Mouse (Mus musculus): ENCODE measurements around the gene Gnai3. TPM values are rescaled to one million over a fixed set of nuclear protein-coding genes. Genes with fewer than 3 reads are reported as not detected.

Gene Gnai3
- total RNA-seq, 2 experiments from 2014 or later, result 41.6 to 41.8 TPM

GRCm38 (mm10) chr3:108164091-108164490, 18.1 kb upstream of the Gnai3 start:
- DNase-seq, result no peak

DNA sequence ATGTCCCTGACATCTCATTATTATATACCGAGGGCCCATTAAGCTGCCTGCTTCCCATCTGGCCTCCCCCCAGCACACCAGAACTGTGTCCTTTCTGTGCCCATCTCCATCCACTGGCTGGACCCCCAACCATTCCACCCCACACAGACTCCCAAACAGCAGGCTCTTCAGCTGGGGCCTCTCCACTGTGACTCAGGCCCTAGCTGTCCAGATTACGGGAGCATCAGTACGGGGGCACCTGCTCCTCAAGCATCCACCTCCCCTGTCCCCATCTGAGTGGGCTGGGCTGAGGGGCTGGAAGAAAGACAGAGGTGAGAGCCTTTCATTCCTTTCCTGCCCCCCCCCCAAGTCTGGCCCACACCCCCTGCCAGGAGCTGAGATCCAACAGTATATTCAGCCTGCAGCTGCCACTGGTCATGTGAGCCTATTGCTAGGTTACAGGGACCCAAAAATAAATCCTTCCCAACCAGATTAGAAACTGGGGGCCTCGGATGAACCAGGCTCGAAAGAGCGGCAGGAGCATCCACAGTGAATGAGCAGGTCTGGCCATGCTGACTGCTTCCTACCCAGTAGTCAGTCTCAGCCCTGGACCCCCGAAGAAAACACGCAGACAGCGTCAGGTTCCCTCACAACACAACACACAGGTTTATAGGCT, 12.6 kb upstream of the Gnai3 start:
- no peak for DNase-seq

GRCm38 (mm10) chr3:108154656-108155055, 8.7 kb upstream of the Gnai3 start, which contains the start of gene Gpr61:
Gene Gpr61 (minus strand): TSS chr3:108154882.
- DNase-seq, result no peak

DNA sequence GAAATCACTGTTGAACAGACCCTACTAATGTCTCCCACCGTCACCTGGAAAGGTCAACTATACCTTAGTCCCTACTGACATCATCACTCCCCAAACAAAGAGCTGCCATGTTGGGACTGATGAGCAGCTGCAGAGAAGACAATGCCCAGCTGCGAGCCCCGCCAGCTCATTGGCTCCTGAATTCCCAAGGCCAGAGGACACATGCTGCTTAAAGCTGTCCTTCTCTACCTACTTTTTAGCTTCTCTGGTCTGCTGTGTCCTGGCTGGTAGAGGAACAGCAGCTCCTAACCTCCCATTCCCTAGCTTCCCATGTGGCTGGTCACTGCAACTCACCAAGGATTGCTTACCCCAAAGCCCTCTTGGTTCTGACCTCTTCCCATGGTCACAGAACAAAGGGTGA, 6.3 kb upstream of the Gnai3 start:
- no peak for DNase-seq

DNA sequence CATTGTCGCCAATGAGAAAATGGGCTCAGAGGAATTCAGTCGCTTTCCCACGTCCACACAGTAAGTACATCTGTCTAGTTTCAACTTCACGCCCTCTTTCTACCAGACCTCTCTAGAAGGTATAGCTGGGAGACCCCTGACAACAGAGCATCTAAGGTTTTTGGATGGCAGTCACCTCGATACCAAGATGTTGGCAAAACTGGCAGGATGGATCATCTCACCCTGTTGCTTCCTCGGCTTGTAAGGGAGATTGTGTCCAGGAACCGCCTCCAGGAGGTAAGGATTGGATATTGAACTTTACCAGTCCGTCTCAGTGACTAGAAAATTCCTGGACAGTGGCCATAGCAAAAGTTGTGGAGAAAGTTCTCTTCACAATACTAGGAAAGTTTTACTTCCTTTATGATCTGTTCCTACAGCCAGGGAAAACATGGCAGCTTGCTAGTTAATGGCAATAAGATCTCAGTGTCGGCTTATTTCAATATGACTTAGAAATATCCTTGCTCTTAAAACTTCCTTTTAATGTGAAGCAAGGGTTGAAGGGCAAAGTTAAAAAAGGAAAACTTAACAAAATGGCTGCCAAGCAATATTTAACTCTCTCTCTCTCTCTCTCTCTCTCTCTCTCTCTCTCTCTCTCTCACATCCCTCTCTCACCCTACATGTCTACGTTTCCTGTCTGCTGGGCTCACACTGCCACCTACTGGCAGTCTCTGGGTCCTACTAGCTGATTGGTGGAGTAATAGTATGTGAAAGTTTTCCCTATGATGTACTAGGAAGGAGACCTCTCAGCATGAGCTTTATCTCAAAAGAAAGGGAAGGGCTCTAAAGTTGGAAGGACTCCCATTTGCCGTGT, 1.7 kb upstream of the Gnai3 start:
- DNase-seq, result peak; percentile 95

DNA sequence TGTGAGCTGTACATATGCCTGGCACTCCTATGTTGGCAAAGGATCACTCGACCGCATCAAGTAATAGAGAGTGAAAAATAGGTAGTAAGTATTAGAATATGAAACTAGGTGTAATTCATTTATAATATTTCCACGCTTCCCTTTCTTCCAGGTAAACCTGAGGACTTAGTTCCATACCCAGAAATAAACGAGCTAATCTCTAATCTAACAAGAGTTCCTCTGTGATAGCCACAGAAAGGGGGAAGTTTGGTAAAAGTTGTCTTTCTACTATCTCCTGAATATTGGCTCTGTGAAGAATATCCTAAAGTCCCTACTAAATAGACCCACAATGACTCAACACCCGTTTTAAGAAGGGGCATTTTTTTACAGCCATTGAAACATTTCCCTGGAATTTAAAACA, 725 bp upstream of the Gnai3 start:
- DNase-seq, result no peak

DNA sequence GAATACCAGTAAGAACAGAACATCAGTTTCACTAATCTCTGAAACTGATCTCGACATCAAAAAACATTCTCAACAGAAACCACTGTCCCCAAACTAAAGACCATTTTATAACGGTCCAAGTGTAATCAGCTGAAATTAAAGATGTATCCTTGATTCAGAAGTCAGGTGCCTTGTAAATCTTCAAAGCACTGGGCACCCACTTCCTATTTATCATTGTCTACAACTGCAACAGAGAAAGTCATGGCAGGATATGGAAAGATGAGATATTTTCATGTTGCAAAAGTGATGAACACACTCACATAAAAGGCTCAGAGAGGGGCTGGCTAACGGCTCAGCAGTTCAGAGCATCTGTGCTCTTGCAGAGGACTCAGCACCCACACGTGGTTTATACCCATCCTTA, 5.2 kb downstream of the Gnai3 start:
- no peak for DNase-seq

DNA sequence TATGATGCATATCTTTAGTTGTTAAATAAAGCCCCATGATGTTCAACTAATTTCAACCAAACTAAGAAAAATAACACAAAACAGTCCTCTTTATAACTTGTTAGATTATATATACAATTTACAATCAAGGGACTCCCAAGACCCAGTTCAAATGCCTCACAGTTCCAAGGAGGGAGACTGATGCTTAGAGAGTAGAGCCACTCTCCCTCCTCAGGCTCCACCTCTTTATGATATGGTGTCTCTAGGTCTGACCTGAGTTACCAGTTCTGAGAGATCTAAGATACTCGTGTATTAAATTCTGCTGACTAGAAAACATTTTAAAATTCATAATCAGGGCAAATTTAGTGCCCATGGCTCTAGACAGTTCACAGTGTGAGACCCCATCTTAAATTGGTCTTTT, 6.8 kb downstream of the Gnai3 start:
- DNase-seq, result no peak

- no peak for DNase-seq
These were observed 11.2 kb downstream of the Gnai3 start for GRCm38 (mm10) chr3:108134701-108135100.

DNA sequence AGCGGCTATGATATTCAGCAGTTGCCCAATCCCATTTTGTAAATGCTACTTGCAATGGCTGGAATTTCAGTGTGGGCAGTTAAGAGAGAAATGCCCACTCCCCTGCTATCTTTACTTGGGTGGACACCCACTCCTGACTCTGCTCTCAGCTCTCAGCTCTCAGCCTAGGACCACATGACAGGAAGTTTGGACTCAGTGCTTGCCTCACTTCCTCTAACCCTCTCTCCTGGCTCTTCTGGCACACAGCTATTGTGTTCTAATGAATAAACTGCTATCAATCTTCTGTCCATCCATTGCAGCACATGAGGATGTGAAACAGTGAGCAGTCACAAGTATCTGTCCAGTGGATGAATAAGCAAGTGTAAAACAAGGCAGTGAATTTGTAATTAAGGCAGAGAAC, 13.5 kb downstream of the Gnai3 start:
- DNase-seq, result no peak

- no peak for DNase-seq
These were observed 14.1 kb downstream of the Gnai3 start for GRCm38 (mm10) chr3:108131821-108132220.

DNA sequence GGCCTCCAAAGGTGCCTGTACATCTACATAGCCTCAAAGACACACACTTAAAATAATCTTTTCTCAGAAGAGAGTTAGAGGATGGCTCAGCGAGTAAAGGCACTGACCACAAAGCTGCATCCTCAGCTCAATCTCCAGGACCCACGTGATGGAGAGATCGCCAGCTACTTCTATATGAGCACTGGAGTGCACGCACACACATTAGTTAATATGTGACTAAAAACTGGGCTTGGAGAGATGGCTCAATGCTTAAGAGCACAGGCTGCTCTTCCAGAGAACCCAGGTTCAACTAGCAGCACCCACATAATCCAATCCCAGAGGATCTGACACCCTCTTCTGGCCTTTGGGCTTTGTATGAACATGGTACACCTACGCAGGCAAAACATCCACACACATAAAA, 14.7 kb downstream of the Gnai3 start:
- no peak for DNase-seq

GRCm38 (mm10) chr3:108129804-108130203, 16.1 kb downstream of the Gnai3 start:
- DNase-seq, result no peak

- DNase-seq, result no peak
These were observed 16.6 kb downstream of the Gnai3 start for GRCm38 (mm10) chr3:108129367-108129766.

GRCm38 (mm10) chr3:108128520-108128919, 17.4 kb downstream of the Gnai3 start:
- no peak for DNase-seq

DNA sequence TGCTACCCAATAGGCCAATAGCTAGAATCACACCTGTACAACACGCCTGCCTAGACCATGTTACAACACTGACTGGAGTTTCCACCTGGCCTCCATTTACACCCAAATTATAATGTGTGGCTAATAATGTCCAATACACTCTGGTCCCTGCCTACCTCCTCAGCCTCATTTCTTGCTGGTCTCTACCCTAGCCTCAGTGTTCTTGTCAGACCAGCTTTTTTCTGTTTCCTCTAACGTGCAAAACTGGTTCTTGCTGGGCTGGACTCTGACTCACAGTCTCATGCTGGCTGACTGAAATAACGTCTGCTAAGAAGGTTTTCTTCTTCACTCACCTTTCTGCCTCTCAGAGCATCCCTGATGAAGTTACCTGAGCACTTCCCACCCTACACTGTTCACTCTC, 19.6 kb downstream of the Gnai3 start:
- DNase-seq, result no peak

- DNase-seq, result no peak
These were observed 21.8 kb downstream of the Gnai3 start for GRCm38 (mm10) chr3:108124131-108124530.

- no peak for DNase-seq
These were observed 22.7 kb downstream of the Gnai3 start for GRCm38 (mm10) chr3:108123242-108123641.

- DNase-seq, result no peak
These were observed 24.8 kb downstream of the Gnai3 start for GRCm38 (mm10) chr3:108121101-108121500.

GRCm38 (mm10) chr3:108117465-108117864, 28.5 kb downstream of the Gnai3 start:
- no peak for DNase-seq

- no peak for DNase-seq
These were observed 32.2 kb downstream of the Gnai3 start for GRCm38 (mm10) chr3:108113591-108114289.

GRCm38 (mm10) chr3:108112666-108113065, 33.3 kb downstream of the Gnai3 start:
- no peak for DNase-seq

GRCm38 (mm10) chr3:108112246-108112645, 33.7 kb downstream of the Gnai3 start:
- no peak for DNase-seq
